Mouse (Mus musculus): ENCODE data around the gene Lhfpl4.

GRCm38 (mm10) chr6:113193765-113194460 lies 1.3 kb downstream of the Lhfpl4 start:
- TF ChIP-seq CTCF (IDR thresholded peaks at IDR 0.05; ENCODE audit: borderline replicate concordance, extremely low read depth, insufficient read depth, insufficient read length), result no peak
- TF ChIP-seq POLR2A (IDR thresholded peaks at IDR 0.05; ENCODE audit: borderline replicate concordance, extremely low read depth, insufficient read depth, insufficient read length, poor library complexity, severe bottlenecking), result no peak
